Mouse (Mus musculus) spleen, adult 2 months (tissue): ENCODE measurements at regions not wholly inside any gene's neighbourhood (a gene's known extent, or its start where the extent isn't known, plus 50 kb on each side); places are given as distances from the start of the nearest gene placed in this dataset.
A peak's percentile ranks its signal among the peaks of the same experiment; 100 is the strongest.

ENCODE experiments used
- DNase-seq, 2 experiments: peaks; one replicate each; pipeline versions ENCODE4 v3.0.0 to v3.0.0-alpha.2; 2012 to 2021; ENCODE audit warnings: low spot score in 2 of 2, low read depth in 1 of 2
- H3K27ac ChIP-seq: fragments of 200-500 bp; 2 replicates; pipeline ENCODE4 v1.5.1; 2012; ENCODE audit warnings: low read length, inconsistent platforms; ENCODE audit not compliant: insufficient read depth
- H3K27me3 ChIP-seq: fragments of 200-500 bp; 2 replicates; pipeline ENCODE4 v1.6.1; 2012; ENCODE audit warnings: mild to moderate bottlenecking, moderate library complexity, low read length, inconsistent platforms; ENCODE audit not compliant: control insufficient read depth, insufficient read depth
- H3K36me3 ChIP-seq: fragments of 200-500 bp; 2 replicates; pipeline ENCODE4 v1.6.1; 2012; ENCODE audit warnings: mild to moderate bottlenecking, low read length, inconsistent platforms; ENCODE audit not compliant: control insufficient read depth, insufficient read depth
- H3K4me1 ChIP-seq: fragments of 200-500 bp; 2 replicates; pipeline ENCODE4 v1.6.1; 2011; ENCODE audit warnings: inconsistent platforms; ENCODE audit not compliant: control insufficient read depth, insufficient read depth, insufficient read length
- H3K4me3 ChIP-seq: fragments of 200-500 bp; 2 replicates; pipeline ENCODE4 v1.5.1; 2011; ENCODE audit warnings: mild to moderate bottlenecking, inconsistent platforms; ENCODE audit not compliant: insufficient read depth, insufficient read length; ENCODE audit errors: extremely low read depth
- CTCF ChIP-seq: fragments of 200-500 bp; IDR thresholded peaks from 2 replicates; pipeline ENCODE4 v1.5.1; 2011; ENCODE audit warnings: mild to moderate bottlenecking, inconsistent platforms; ENCODE audit not compliant: insufficient read depth, insufficient read length, insufficient replicate concordance; ENCODE audit errors: extremely low read depth
- POLR2A ChIP-seq: fragments of 200-500 bp; IDR thresholded peaks from 2 replicates; pipeline ENCODE4 v1.6.1; 2011; ENCODE audit warnings: low read depth, low read length, inconsistent platforms
- WGBS: fragments of 180-500 bp; shearing (Covaris S2); methylation state at CpG from one replicate; pipeline ENCODE4 v1.1.7; 2018; 5-methylcytosine and 5-hydroxymethylcytosine counted together

DNA sequence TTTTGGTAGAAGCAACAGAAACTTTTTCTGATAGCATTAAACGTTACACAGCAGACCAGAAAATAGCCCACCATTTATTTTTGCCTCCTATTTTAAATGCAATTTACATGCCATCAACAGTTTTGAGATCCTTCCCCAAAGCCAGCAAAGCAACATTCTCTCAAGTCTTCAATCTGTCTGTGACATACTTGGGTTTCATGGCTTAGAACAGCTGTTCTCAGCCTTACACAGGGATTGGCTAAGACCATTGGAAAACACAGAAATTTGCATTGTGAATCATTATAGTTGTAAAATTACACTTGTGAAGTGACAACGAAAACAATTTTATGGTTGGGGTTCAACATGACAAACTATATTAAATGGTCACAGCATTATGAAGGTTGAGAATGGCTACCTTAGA is 268.8 kb upstream of the Marcks start:
- WGBS, result 86% methylated on average over 2 of the region's 2 CpGs
- H3K4me1 ChIP-seq, result no peaks in the 10 kb centered on the region

DNA sequence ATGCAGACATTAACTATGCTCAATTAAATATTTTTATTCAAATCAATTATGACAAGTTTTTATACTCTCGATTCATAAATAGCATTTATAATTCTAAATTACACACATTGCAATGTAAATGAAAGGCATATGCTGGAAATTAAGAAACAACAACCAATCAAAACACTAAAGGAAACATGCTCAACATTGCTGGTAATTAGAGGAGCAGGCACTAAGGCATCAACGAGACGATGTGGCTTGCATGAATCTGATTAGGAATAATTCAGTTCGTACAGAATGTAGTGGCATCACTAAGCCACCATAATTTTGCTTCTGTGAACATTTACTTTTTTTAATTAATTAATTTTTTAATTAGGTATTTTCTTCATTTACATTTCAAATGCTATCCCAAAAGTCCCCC is 266.2 kb upstream of the Marcks start:
- DNase-seq, result no peak
- Histone ChIP-seq H3K4me3 (no peak overlapping the region), H3K27ac (no peak overlapping the region), H3K27me3 (no peaks in the 10 kb centered on the region), H3K4me1 (no peaks in the 10 kb centered on the region), H3K36me3 (no peaks in the 10 kb centered on the region)
- TF ChIP-seq POLR2A (no peak), CTCF (no peak)
- WGBS, result 94% methylated on average over 4 of the region's 4 CpGs

More for the DNA sequence above, 268.8 kb upstream of the Marcks start:
- TF ChIP-seq CTCF (no peak), POLR2A (no peak)
- H3K27ac ChIP-seq, result no peak overlapping the region
- no peaks in the 10 kb centered on the region for H3K27me3 ChIP-seq
- no peak for DNase-seq
- H3K36me3 ChIP-seq, result no peaks in the 10 kb centered on the region
- no peak overlapping the region for H3K4me3 ChIP-seq

DNA sequence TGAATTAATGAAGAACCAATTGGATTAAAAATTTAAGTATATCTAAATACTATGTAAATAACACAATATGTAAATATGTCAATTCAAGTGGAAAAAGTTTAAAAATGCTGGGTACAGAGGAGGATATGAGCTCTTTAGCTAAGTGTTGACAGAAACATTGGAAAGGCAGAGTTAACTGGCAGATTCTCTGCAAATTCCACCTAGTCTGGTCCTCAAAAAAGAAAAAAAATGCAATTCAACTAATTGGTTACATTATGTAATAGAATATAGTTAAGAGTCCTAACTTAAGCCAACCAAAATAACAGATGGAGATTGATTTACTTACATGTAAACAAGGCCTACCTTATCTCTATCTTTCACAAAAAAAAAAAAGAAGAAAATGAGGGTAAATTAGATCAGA is 265.7 kb upstream of the Marcks start:
- no peak for DNase-seq

DNA sequence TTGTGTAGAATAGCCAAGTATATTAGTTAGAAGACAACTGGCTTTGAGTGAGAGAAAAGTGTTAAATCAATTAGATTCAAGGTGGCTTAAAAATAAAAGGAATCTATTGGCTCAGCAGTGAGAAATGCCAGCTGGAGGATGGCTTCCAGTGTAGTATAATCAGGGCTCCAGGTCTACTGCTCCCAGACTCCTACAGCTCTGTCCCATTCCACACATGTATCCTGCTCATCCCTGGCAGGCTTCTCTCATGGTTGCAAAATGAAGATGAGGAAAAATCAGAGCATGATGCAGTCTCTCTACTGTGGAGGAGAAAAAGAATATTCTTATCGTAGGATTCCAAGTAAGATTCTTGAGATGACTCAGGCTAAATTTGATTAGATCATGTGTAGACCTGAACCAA is 263.7 kb upstream of the Marcks start:
- no peak for DNase-seq
- TF ChIP-seq POLR2A, result no peak
- no peak for TF ChIP-seq CTCF
- H3K27me3 ChIP-seq, result no peaks in the 10 kb centered on the region
- WGBS, result 92% methylated on average over 1 of the region's 1 CpGs
- H3K4me1 ChIP-seq, result no peaks in the 10 kb centered on the region; the same call in 1 of the 2 replicates
- no peak overlapping the region for H3K27ac ChIP-seq
- no peaks in the 10 kb centered on the region for H3K36me3 ChIP-seq
- no peak overlapping the region for H3K4me3 ChIP-seq

More for the DNA sequence above, 265.7 kb upstream of the Marcks start:
- no peak overlapping the region for H3K4me3 ChIP-seq
- no peaks in the 10 kb centered on the region for H3K36me3 ChIP-seq
- no peaks in the 10 kb centered on the region for H3K27me3 ChIP-seq
- TF ChIP-seq POLR2A (no peak), CTCF (no peak)
- H3K4me1 ChIP-seq, result no peaks in the 10 kb centered on the region
- H3K27ac ChIP-seq, result no peak overlapping the region

DNA sequence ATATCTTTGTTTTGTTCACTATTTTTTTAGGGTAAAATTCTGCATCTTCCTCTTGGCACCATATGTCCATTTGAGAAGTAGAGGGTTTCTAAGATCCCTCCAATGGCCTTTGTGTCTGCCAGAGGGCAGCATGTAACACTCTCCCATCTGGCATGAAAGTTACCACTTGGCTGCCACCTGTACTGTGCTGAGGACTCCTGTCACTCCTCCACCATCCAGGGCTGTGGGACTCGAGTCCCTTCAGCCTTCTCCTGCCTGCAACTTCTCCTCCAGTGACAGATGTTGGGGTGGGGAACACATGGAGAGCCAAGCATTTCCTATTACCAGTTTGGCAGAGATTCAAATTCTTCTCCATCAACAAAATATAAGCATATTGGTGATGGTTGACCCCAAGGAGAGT is 262.3 kb upstream of the Marcks start:
- no peak for DNase-seq
- TF ChIP-seq POLR2A (no peak), CTCF (no peak)
- no peaks in the 10 kb centered on the region; the same call in 1 of the 2 replicates for H3K4me1 ChIP-seq
- no peak overlapping the region for H3K27ac ChIP-seq
- no peaks in the 10 kb centered on the region for H3K27me3 ChIP-seq
- no peak overlapping the region for H3K4me3 ChIP-seq
- WGBS, result 58% methylated on average over 1 of the region's 1 CpGs
- H3K36me3 ChIP-seq, result no peaks in the 10 kb centered on the region

DNA sequence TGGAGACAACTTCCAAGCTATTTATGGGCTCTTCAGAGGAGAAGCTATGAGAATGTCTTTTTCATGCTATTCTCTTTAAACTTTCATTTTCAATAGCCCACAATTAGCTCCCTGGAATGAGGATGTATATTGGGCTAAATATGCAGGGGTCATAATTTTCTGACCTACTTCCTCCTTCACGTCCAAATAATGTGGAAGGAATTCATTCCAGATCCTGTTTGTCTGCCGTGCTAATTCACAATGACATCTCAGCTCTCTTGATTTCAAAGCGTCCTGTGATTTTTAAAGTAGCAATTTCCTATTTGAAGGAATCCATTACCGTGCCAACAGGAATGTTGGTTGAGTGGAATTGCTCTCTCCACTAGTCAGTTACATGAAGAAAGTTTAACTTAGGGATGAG is 261.7 kb upstream of the Marcks start:
- H3K27ac ChIP-seq, result no peak overlapping the region
- no peak for DNase-seq
- TF ChIP-seq CTCF (no peak), POLR2A (no peak)
- no peaks in the 10 kb centered on the region; the same call in 1 of the 2 replicates for H3K4me1 ChIP-seq
- H3K4me3 ChIP-seq, result no peak overlapping the region
- H3K36me3 ChIP-seq, result no peaks in the 10 kb centered on the region
- 51% methylated on average over 4 of the region's 4 CpGs for WGBS
- H3K27me3 ChIP-seq, result no peaks in the 10 kb centered on the region

DNA sequence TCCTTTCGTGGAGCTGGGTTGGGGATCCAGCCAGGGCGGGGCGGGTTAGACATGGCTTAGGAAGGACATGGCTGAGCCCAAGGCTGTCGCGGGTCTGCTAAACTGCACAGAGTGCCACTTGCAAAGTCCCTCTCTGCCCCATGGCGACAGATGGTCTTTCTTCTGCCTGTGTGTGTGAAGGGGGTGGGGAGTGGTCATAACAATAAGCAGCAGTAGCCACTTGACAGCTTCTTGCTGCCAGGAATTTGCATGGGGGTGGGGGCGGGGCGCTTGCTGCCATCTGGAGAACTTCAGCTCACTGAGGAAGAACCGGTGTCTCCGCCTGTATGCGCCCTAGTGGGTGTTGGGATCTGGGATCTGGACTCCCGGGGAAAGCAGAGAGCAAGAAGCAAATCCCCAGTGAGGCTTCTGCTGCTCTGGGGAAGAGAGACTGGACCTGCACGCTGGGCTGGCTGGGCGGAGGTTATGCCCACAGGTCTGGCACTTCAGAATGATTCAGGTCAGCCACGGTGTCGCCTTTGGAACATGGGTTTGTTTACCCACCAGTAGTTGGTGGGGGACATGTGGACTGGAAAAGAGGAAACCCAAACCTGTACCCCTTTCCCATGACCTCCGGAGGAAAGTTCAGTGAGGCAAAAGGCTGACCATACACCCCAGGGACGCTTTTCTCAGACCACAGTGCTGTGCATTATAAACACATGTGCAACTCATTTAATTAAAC is 258.7 kb upstream of the Marcks start:
- peak in 1 of 2 experiments; percentile 4 for DNase-seq
- Histone ChIP-seq H3K4me3 (peak overlapping the region; percentile 1; the same call in 1 of the 2 replicates), H3K36me3 (no peaks in the 10 kb centered on the region), H3K27me3 (no peaks in the 10 kb centered on the region), H3K27ac (peak overlapping the region; percentile 43; the same call in 1 of the 2 replicates), H3K4me1 (no peaks in the 10 kb centered on the region; the same call in 1 of the 2 replicates)
- no peak for TF ChIP-seq POLR2A
- TF ChIP-seq CTCF, result no peak
- WGBS, result 40% methylated on average over 18 of the region's 18 CpGs
